Mouse (Mus musculus) left cerebral cortex, postnatal 10 days (tissue): Measurements from ENCODE around the gene Sowaha. TPM values are rescaled to one million over a fixed set of nuclear protein-coding genes. Genes with fewer than 3 reads are reported as not detected.
A peak's percentile ranks its signal among the peaks of the same experiment; 100 is the strongest.

Experiments used
- DNase-seq, 2 experiments: peaks; one replicate each; pipeline ENCODE4 v3.0.0; 2021 to 2022; ENCODE audit warnings: low spot score in 2 of 2, mixed read lengths in 1 of 2; ENCODE audit errors: extremely low spot score in 1 of 2
- intact Hi-C: fragments of 180-260 bp; cut with DNase I; formaldehyde crosslinking; loops from one replicate; pipeline ENCODE4 v1.15.1; 2025
- total RNA-seq, 2 experiments: library from RNA; stranded (reverse); gene quantifications; 2 replicates each; pipeline ENCODE4 v1.2.3; 2021

Sowaha gene
- 10 to 100 TPM; 43.8 to 50.1 TPM for total RNA-seq

DNA sequence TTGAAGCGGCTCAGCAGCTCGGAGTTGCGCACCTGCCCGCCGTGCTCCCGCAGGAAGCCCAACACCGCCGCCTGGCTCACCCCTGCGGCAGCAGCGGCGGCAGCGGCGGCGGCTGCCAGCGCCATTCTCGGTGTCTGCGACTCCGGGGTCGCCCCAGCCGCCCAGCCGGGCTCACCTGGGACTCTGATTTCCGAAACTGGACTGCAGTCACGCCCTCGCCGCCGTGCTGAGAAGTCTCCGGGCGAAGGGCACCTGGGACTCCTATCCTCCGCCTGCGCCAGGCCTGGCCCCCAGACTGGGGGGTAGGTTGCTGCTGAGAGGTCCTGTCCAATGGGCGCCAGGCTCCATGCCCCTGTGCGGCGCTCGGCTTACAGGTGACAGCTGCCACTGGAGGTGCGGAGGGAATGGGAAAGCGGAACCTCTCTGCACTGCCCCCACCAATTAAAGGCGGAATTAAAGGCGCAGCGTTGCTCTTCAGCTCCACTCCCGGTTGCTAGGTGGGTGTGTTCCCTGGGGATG is at the start of gene Sowaha, which contains the start of gene Gm9945:
TSS of gene Sowaha (minus strand) at position 492 of the 519 bp plus-strand sequence.
TSS of gene Gm9945 (plus strand) at position 384 of the 519 bp plus-strand sequence.
- intact Hi-C loops, result no loop called here
- DNase-seq, result peak; percentile 60 to 61

DNA sequence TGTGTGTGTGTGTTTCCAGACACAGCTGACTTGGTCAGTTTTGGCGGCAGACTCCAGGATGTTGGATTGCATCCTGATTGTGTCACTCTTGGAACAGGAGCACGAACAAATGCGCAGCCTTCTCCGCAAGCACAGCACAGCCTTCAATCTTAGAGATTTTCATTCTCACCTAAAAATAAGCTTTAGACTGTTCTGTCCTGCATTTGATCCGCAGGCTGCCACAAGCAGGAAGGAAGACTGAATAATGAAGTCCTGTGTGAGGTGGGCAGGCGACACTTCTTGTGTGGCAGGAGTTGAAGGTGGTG is 49.1 kb upstream of the Sowaha start:
- peak in 1 of 2 experiments; percentile 44 for DNase-seq
- intact Hi-C loops, result no loop called here

DNA sequence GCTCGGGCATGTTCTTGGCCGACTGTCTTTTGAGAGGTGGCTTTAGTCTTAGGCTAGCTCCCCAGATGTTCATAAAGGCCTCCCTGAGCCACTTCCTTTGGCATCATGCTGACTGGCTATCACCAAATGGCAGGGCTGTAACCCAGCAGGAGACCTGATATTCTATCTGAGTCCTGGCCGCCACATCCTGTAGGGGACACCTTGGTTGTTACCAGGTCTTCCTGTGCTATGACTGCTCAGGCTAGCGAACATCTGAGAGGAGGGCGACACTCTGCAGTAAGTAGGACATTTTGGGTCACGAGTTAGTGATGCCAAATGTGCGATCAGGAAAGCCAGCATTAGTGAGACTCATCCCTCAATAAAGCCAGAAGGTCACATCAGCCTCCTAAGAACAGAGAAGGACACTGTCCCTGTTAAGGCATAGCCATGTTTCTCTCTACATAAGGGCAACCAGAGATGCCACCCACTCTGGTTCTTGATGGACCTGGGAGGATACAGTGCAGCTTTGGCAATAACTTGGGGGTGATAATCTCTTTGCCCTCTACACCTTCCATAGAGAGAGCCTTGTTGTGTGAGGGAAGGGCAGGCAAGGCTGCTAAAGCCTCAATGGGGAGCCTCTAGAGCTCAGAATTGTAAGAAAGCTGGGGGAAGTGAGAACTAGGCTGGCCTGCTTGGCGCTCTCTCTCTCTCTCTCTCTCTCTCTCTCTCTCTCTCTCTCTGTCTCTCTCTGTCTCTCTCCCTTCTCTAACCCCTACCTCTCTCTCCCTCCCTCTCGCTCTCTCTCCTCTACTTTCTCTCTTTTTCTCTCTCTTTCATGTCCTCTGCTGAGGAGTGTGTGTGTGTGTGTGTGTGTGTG is 48.6 kb upstream of the Sowaha start:
- intact Hi-C loops, result no loop called here
- DNase-seq, result no peak

DNA sequence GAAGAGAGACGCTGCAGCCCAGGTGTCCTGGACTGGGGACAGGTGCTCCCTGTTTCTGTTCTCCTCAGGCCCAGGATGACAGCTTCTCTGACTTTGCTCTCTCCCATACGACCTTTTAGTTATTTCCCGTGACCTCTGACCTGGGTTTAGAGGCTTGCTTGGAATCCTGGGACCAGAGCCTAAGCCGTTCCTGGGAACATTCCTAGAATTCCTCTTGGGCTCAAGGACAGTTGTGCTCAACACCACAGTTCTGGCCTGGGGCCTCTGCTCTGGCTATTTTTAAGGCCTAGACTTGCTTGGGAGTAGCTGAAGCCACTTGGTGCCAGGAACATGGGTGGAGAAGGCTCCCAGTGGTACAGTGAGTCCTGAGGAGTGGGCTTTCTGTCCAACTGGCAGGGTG is 45.4 kb upstream of the Sowaha start:
- intact Hi-C loops, result no loop called here
- DNase-seq, result no peak

DNA sequence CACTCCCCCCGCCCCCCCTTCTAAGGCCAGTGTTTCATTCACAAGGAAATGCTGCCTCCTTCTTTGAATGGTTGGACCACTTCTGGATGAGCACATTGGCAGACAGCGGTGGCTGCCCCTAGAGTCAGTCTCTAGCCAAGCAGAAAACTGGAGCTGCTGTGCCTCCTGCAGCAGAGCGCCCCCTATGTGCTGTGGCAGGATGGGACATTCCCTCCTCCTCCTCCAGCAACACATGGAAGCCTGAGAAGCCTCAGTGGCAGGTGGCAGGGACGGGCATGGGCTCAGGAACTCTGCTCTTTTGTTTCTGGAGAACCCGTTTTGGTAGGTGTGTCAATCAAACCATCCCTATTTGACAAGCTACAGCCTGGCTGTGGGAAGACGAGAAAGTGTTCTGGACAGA is 44.8 kb upstream of the Sowaha start:
- DNase-seq, result no peak
- intact Hi-C loops, result no loop called here

DNA sequence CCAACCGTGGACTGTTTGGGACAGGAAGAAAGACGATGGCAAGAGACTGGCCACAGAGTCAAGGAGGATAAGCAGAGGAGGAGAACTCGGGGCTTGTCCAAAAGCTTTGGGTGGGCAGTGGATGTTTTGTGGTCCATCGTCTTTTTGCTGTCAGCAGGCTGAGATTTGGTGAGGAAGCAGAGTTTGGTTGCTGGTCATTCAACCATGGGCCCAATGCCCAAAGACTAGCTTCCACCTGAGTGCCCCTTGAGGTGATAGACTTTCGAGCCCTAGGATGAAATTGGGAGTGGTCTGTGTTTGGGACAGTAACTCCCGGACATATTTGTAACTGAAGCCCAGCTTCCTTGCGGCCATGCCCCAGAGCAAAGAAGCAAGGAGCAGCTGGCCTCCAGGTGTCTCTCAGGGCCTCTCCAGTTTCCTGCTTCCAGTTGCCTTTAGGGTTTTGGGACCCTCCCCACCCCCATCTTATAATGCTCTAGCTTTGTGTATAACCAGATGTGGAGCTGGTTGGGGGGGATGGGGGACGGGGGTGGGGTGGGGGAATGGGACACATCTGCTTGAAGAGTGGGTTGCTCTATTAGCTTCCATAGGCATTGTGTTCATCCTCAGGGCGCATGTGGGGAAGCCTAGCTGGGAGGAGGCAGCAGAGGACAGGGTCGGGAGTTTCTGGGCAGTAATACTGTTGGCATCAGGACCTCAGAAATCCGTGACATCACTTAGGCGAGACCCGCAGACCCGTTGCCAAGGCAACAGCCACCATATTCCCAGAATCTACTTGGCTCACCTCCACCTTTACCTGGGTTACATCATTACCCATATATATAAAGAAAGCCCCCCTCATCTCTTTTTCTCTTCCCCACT is 43.7 kb upstream of the Sowaha start:
- intact Hi-C loops, result no loop called here
- DNase-seq, result no peak

DNA sequence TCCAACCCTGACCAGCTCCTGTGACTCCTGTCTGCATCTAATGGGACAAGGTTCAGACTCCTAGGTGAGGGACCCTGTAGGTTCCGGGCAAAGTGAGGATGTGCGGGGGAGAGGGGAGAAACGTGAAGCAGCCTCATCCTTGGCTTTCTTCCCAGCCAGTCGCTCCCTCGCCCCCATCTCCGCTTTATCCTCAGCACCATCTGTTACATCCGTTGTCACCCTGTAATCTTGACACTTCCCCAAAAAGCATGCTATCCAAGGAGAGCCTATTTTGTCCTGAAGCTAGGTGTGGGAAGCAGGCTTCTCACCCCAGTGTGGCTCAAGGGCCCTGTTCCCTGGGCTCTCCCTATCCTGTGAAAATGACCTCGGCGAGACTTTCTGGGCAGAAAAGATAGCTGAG is 42.9 kb upstream of the Sowaha start:
- peak in 1 of 2 experiments; percentile 74 for DNase-seq
- intact Hi-C loops, result no loop called here

DNA sequence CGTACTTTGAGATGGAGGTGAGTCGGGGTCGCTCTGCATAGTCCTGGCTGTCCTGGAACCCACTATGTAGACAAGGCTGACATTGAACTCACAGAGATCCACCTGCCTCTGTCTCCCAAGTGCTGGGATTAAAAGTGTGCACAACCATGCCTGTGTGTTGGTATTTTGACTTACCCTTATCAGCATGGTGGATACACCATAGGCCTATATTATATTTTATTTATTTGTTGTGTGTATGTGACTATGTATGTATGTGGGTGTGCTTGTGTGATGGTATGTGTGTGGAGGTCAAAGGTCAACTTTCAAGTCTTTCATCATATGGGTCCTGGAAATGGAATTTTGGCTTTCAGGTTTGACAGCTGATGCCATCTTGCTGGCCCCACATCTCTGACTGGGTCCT is 42.3 kb upstream of the Sowaha start:
- intact Hi-C loops, result no loop called here
- no peak for DNase-seq

DNA sequence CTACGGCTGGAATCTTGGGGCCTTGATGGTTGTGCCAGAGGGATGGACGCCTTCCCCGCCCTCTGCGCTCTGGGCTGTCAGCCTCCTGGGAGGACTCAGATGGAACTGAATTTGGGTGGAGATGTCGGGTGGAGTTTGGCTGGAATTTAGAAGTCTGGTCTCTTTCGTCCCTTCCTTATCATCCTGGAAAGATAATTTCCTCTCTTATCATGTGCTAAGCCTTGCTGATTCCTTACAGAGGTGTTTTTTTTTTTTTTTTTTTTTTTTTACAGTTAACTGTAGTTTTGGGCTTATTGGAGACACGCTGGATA is 41.7 kb upstream of the Sowaha start:
- DNase-seq, result no peak
- intact Hi-C loops, result loop anchor here (2.0 kb wide), 1 partner anchor 47 kb away; no protein-coding TSS in a partner anchor

DNA sequence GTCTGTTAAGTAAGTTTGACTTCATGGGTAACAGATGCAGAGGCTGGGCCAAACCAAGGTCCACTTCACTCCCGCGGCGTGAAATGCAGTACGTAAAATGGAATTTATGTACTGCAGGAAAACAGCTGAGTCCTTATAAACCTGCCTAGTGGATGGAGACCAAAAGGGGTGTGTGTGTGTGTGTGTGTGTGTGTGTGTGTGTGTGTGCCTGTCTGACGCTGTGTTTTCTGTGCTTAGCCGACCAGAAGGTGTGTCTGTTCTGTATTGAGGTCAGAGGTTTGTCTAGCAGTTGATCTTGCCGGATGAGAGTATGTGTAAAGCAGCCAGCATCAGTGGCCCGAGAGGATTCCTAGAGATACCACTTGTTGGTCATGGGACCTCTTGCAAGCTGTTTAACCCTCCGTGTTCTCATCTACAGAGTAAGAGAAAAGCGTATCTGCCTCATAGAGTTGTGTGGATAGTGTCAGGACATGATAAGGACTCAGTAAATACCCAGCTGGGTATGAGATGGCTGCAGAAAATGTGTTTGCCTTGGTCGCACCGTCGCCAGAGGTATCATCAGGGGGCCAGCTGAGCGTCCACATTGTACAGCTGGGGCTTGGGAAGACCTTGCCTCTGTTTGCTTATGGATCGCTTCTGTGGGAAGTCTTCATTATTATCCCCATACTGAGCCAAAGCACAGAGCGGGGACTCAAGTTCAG is 41.2 kb upstream of the Sowaha start:
- intact Hi-C loops, result loop anchor here (2.0 kb wide), 1 partner anchor 46 kb away; no protein-coding TSS in a partner anchor
- DNase-seq, result no peak

DNA sequence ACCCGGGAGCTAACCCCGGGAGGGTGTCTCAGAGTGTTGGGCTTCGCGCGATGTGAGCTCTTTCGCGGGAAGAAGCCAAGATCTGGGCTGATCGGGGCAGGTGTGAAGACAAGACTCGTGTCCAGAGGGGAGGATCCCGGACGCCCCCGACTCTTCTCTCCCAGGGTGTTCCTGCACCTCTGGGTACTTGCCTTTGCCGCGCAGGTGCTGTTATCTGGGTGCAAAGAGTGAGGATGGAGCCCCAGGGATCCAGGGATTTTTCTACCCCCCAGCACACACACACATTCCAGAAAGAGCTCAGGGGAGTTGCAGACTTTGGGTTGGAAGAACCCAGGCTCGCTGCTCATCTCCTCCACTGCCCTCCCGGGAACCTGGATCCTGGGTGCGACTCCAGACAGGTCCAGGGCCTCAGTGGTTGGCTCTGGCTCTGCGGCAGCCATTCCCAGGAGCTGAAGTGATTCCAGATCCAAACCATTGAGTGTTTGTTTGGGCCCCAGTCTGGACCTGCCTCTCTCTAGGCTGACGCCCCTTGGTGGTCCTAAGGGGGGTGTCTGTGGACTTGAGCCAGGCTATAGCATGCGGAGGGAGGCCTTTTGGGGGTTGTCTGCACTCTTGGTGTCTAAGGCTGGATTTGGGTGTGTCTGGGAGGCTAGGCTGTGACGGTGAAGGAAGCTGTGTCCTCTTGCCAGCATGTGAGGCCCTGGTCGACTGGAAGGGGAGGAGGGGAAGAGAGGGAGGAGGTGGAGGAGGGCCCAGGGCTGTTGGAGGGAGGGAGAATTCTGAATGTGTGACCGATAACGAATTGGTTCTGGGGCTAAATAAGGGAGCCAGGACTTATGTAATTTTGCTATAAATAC is 40.3 kb upstream of the Sowaha start:
- peak; percentile 70 to 77 for DNase-seq
- intact Hi-C loops, result loop anchor here (2.0 kb wide), 1 partner anchor 46 kb away; no protein-coding TSS in a partner anchor

DNA sequence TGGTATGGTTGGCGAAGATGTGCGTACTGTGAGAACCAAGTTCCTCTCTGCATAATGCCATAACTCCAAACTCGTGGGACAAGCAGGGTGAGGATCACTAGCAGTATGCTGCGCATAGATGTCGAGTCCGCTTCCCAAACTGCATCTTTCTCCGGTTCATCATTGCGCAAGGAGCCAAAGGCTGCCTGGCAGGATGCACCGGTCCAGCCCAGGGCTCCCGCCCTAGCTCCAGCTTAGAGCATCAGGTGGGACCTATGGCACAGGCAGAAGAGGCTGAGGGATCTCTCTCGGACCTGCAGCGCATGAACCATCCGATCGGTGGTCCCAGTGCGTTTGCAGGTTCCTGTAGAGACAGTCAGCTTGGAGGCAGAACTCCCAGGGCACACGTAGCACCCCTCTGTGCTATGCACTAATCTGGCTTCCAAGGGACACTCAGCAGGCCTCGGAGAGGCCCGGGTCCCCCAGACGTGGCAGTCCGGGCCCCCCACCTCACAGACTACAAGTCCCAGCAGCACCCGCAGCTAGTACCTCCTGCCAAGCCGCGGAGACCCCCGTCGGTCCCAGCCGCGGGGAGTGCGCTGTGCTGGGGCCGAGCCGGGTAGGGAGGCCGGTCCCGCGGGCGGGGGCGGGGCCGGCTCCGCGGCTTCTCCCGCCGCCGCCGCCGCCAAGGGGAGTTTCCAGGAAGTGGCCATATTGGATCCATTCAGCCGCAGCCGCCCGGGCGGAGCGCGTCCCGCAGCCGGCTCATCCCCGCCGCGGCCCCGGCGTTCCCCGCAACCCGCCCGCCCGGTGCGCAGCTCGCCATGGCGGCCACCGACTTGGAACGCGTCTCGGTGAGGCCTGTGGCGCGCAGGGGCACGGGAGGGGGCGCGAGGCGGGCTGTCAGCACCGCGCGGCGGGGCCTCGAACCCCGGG is 39.4 kb upstream of the Sowaha start, which contains the start of gene Sept8:
TSS of gene Sept8 (plus strand) at position 51 of the 915 bp plus-strand sequence.
- DNase-seq, result peak; percentile 38 to 81
- intact Hi-C loops, result loop anchor here (2.0 kb wide), 1 partner anchor 45 kb away; no protein-coding TSS in a partner anchor

DNA sequence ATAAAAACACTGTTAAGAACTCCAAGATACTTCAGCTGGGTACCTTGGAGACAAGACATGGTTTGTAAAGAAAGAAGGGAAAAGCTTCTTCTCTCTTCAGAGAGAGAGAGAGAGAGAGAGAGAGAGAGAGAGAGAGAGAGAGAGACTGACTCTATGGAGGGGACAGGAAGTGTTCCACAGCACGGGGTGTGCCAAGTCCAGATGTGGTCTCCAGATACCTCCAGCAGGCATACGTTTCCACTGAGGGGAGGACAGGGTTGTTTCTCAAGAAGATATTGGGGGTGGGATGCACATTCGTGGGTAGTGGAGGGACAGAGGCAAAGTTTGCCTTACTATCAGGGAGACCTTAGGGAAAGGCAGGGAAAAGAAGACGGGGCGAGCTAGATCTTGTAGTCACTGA is 38.7 kb upstream of the Sowaha start:
- intact Hi-C loops, result no loop called here
- DNase-seq, result no peak

DNA sequence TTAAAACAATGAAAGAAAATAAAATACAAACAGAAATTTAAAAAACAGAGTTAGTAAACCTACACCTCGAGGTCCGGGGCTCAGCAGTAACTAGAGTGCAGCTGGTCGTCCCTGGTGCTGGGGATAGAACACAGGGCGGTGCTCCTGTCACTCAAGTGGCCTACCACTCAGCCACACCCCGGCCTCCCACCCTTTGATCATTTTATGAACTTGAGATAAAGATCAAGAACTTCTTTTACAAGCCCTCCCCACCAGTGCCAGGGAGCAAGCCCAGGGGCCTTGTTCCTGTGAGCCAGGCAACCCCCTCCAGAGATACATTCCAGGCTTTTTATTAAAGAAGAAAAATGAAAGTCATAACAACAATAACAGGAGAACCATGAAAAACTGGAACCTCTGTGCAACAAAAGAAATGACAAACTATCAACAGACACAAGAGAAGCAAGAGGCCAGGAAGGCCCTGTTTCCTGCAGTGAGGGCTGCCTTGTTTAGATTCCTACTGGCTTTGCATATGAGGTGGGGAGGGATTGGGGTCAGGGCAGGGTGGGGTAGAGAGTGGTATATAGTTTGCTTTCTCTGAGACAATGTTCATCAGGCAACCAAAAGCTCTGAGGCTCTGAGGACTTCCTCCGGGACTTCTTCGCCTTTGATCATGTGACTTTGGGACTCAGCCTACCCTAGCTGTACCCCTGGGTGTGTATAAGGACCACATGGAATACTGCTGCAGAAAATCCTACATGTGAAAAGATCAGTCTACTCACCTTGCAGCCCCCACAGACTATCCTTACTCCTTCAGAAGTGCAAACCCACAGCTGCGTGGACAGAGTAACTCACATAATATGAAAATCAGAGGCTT is 36.9 kb upstream of the Sowaha start:
- intact Hi-C loops, result no loop called here
- DNase-seq, result no peak

DNA sequence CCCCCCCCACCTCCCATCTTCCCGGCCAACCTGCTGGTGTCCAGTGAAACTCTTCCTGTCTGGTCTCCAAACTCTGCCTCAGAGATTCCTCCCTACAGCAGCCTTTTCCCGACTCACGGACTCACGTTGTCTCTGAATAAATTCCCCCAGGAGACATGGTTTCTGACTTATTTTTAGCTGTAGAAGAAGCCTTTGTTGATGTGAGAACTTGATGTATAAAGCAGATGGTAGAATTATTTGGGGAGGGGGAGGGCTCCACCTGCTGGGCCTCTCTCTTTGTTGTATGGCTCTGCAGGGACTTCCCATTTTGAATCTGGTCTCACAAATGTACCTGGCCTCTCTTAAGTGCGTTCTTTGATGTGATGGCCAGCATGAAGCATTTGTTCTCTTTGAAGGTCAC is 30.3 kb upstream of the Sowaha start:
- DNase-seq, result no peak
- intact Hi-C loops, result no loop called here

DNA sequence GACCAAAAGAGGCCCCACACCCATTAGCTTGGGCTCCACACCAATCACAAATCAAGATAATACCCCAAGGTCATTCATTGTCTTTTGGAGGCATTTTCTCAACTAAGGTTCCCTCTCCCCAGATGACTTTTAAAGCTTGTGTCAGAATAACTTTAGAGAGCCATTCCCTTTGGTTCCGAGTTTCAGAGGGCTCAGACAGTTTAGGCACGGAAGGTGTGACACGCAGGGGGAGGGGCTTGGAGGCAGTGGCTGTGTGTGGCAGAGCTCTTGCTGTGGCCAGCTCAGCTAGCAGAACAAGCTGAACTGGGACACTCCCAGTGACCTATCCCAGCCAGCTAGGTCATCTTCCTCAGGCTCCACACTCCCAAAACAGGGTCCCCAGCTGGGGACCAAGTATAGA is 28.5 kb upstream of the Sowaha start:
- intact Hi-C loops, result no loop called here

More for the DNA sequence above, 28.5 kb upstream of the Sowaha start:
- DNase-seq, result no peak
